Mouse (Mus musculus) activated CD4-positive, CD25-positive, alpha-beta regulatory T cell (primary cell): Measurements from ENCODE around the gene Whrn. TPM values are rescaled to one million over a fixed set of nuclear protein-coding genes. Genes with fewer than 3 reads are reported as not detected.

ENCODE experiments used
- polyA plus RNA-seq, 2 experiments: library from polyadenylated mRNA; unstranded; fragments of 100-300 nt; shearing (Covaris generic); gene quantifications; one replicate each; pipeline ENCODE4 v1.2.1; 2017

Gene Whrn
- 10 to 100 TPM in 1 of 2 experiments, 1 to 10 TPM in 1; 7.9 to 10.3 TPM for polyA plus RNA-seq

DNA sequence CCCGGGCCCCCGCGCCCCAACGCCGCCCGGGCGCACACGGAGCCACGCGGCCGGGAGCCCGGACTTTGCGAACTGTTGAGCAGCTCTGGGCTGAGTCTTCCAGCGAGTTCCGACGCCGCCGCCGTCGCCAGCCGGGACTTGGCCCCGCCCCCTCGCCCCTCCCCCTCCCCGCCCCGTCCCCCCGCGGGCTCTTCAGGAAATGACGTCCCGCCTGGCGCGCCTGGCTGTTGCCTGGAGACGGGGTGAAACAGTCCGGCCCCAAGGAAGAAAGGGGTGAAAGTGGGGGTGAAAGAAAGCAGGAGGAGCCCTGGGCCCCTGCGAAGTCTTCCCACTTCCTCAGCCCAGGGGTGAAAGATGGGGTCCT is at the start of gene Whrn:
Whrn (minus strand) TSS at position 77 of the 364 bp plus-strand sequence.

GRCm38 (mm10) chr4:63544494-63545230 is 48.9 kb upstream of the Whrn start, which contains the start of gene Atp6v1g1:
Atp6v1g1 (plus strand) TSS chr4:63544772.

GRCm38 (mm10) chr4:63403040-63403959 is 92.5 kb downstream of the Whrn start, which contains the start of gene Akna:
Akna (minus strand) TSS chr4:63403354.

Other genes starting within 250 kb of the Whrn start
- not detected for gene Orm1, start 151.4 kb downstream of the Whrn start, polyA plus RNA-seq
- under 1 TPM in 1 of 2 experiments, not detected in 1; 0.23 TPM for gene Orm3, start 139.8 kb downstream of the Whrn start, polyA plus RNA-seq
- under 1 TPM; 0.38 to 0.49 TPM for gene Orm2, start 133.5 kb downstream of the Whrn start, polyA plus RNA-seq
- gene Akna, start 92.6 kb downstream of the Whrn start, polyA plus RNA-seq = 100 to 1,000 TPM; 167 to 278 TPM
- 100 to 1,000 TPM; 128 to 143 TPM for gene Atp6v1g1, start 48.8 kb upstream of the Whrn start, polyA plus RNA-seq
- 10 to 100 TPM; 22.2 to 25.0 TPM for gene Tmem268, start 62.8 kb upstream of the Whrn start, polyA plus RNA-seq
- not detected for gene Gm11213, start 109.3 kb upstream of the Whrn start, polyA plus RNA-seq
- not detected for gene Tex48, start 126.4 kb upstream of the Whrn start, polyA plus RNA-seq
- under 1 TPM; 0.31 to 0.57 TPM for gene Gm11214, start 167.4 kb upstream of the Whrn start, polyA plus RNA-seq
- gene Tnfsf15, start 249.1 kb upstream of the Whrn start, polyA plus RNA-seq = under 1 TPM; 0.10 to 0.20 TPM